Mouse (Mus musculus) CH12.LX (cell line): ENCODE data around the gene Prkg1. TPM values are rescaled to one million over a fixed set of nuclear protein-coding genes. Genes with fewer than 3 reads are reported as not detected.

ENCODE experiments used
- DNase-seq: peaks from one replicate; pipeline ENCODE4 v3.0.0-alpha.2; 2013; ENCODE audit errors: extremely low read depth
- H3K27ac ChIP-seq: 2 replicates; pipeline ENCODE4 v1.5.1; 2012; ENCODE audit warnings: low read depth, mild to moderate bottlenecking, control low read depth, moderate library complexity; ENCODE audit not compliant: insufficient read depth
- H3K27me3 ChIP-seq: replicated peaks from 2 replicates; pipeline ENCODE3; 2012; ENCODE audit warnings: inconsistent platforms
- H3K36me3 ChIP-seq, 2 experiments: replicated peaks in 1 of 2; 2 replicates each; pipeline versions ENCODE3 to v1.6.1; 2012; ENCODE audit warnings: inconsistent platforms in 1 of 2, low read length in 1 of 2, mild to moderate bottlenecking in 1 of 2, mixed read lengths in 1 of 2, moderate library complexity in 1 of 2; ENCODE audit not compliant: control insufficient read depth in 1 of 2, insufficient read depth in 1 of 2
- H3K4me1 ChIP-seq, 2 experiments: 2 replicates each; pipeline ENCODE4 v1.6.1; 2012; ENCODE audit warnings: inconsistent platforms in 1 of 2, moderate library complexity in 1 of 2; ENCODE audit not compliant: insufficient read depth in 2 of 2, control insufficient read depth in 1 of 2
- H3K4me2 ChIP-seq: 2 replicates; pipeline ENCODE4 v1.6.1; 2012; ENCODE audit warnings: low read depth, mild to moderate bottlenecking, control low read depth; ENCODE audit not compliant: poor library complexity, insufficient read depth, severe bottlenecking
- H3K4me3 ChIP-seq, 3 experiments: fragments of 150-350 bp in 1 of 3; sonication (generic) in 1 of 3; replicated peaks in 1 of 3; 2 replicates each; pipeline versions ENCODE3 to v1.5.1; 2011 to 2012; ENCODE audit warnings: low read depth in 2 of 3, low read length in 2 of 3, mild to moderate bottlenecking in 2 of 3, moderate library complexity in 2 of 3, control low read depth in 1 of 3, improper control_type of control experiment in 1 of 3, inconsistent platforms in 1 of 3, mixed read lengths in 1 of 3; ENCODE audit not compliant: poor library complexity in 1 of 3
- H3K79me2 ChIP-seq: replicated peaks from 2 replicates; pipeline ENCODE4 v1.6.1; 2012; ENCODE audit warnings: mild to moderate bottlenecking, moderate library complexity; ENCODE audit not compliant: control insufficient read depth, poor library complexity, insufficient read depth, severe bottlenecking; ENCODE audit errors: extremely low read depth
- H3K9ac ChIP-seq: 2 replicates; pipeline ENCODE4 v1.6.1; 2012; ENCODE audit warnings: low read depth, mild to moderate bottlenecking, control low read depth, moderate library complexity; ENCODE audit not compliant: insufficient read depth
- H3K9me3 ChIP-seq: replicated peaks from 2 replicates; pipeline ENCODE3; 2012; ENCODE audit warnings: low read length, inconsistent platforms, mixed read lengths
- CTCF ChIP-seq, 2 experiments: IDR thresholded peaks in 1 of 2; conservative IDR thresholded peaks in 1 of 2; 2 replicates each; pipeline ENCODE4 v1.5.1; 2011 to 2012; ENCODE audit warnings: low read depth in 2 of 2, low read length in 2 of 2, improper control_type of control experiment in 1 of 2, inconsistent platforms in 1 of 2, mild to moderate bottlenecking in 1 of 2, moderate library complexity in 1 of 2
- ELF1 ChIP-seq: IDR thresholded peaks from 2 replicates; pipeline ENCODE4 v1.6.1; 2014; ENCODE audit warnings: low read depth, mild to moderate bottlenecking, inconsistent platforms, low read length, improper control_type of control experiment
- ETS1 ChIP-seq: conservative IDR thresholded peaks from 2 replicates; pipeline ENCODE4 v1.6.1; 2012; ENCODE audit warnings: low read depth, mild to moderate bottlenecking, inconsistent platforms, low read length, improper control_type of control experiment, moderate library complexity
- HCFC1 ChIP-seq: IDR thresholded peaks from 2 replicates; pipeline ENCODE4 v1.6.1; 2012; ENCODE audit warnings: low read depth, mild to moderate bottlenecking, inconsistent platforms, low read length, improper control_type of control experiment
- IRF4 ChIP-seq: IDR thresholded peaks from 2 replicates; pipeline ENCODE4 v1.6.1; 2014; ENCODE audit warnings: low read depth, mild to moderate bottlenecking, inconsistent platforms, low read length, improper control_type of control experiment
- JUN ChIP-seq: IDR thresholded peaks from 2 replicates; pipeline ENCODE4 v1.6.1; 2011; ENCODE audit warnings: low read depth, mild to moderate bottlenecking, low read length, improper control_type of control experiment, moderate library complexity; ENCODE audit not compliant: insufficient read depth
- JUND ChIP-seq: conservative IDR thresholded peaks from 2 replicates; pipeline ENCODE4 v1.6.1; 2011; ENCODE audit warnings: low read depth, low read length, improper control_type of control experiment
- KAT2A ChIP-seq: IDR thresholded peaks from 2 replicates; pipeline ENCODE4 v1.6.1; 2012; ENCODE audit warnings: low read length, improper control_type of control experiment, inconsistent platforms; ENCODE audit not compliant: insufficient replicate concordance
- MEF2A ChIP-seq: IDR thresholded peaks from 2 replicates; pipeline ENCODE4 v1.6.1; 2014; ENCODE audit warnings: low read depth, mild to moderate bottlenecking, inconsistent platforms, low read length, improper control_type of control experiment, borderline replicate concordance
- MXI1 ChIP-seq: IDR thresholded peaks from 2 replicates; pipeline ENCODE4 v1.6.1; 2011; ENCODE audit warnings: mild to moderate bottlenecking, low read depth, low read length, improper control_type of control experiment
- MYC ChIP-seq: IDR thresholded peaks from 2 replicates; pipeline ENCODE4 v1.6.1; 2011; ENCODE audit warnings: low read depth, mild to moderate bottlenecking, improper control_type of control experiment, low read length
- NELFE ChIP-seq: IDR thresholded peaks from 2 replicates; pipeline ENCODE4 v1.6.1; 2011; ENCODE audit warnings: low read depth, low read length, improper control_type of control experiment
- NRF1 ChIP-seq: IDR thresholded peaks from 2 replicates; pipeline ENCODE4 v1.6.1; 2014; ENCODE audit warnings: low read depth, mild to moderate bottlenecking, inconsistent platforms, low read length, improper control_type of control experiment, moderate library complexity
- POLR2A ChIP-seq: IDR thresholded peaks from 2 replicates; pipeline ENCODE4 v1.6.1; 2011; ENCODE audit warnings: low read depth, mild to moderate bottlenecking, improper control_type of control experiment, low read length
- RCOR1 ChIP-seq: conservative IDR thresholded peaks from 2 replicates; pipeline ENCODE4 v1.6.1; 2012; ENCODE audit warnings: low read depth, mild to moderate bottlenecking, inconsistent platforms, low read length, improper control_type of control experiment
- SIN3A ChIP-seq: IDR thresholded peaks from 2 replicates; pipeline ENCODE4 v1.6.1; 2012; ENCODE audit warnings: low read length, improper control_type of control experiment, inconsistent platforms
- TBP ChIP-seq: conservative IDR thresholded peaks from 2 replicates; pipeline ENCODE4 v1.6.1; 2011; ENCODE audit warnings: low read depth, low read length, improper control_type of control experiment
- UBTF ChIP-seq: IDR thresholded peaks from 2 replicates; pipeline ENCODE4 v1.6.1; 2012; ENCODE audit warnings: low read depth, mild to moderate bottlenecking, inconsistent platforms, low read length, improper control_type of control experiment, moderate library complexity
- USF1 ChIP-seq: IDR thresholded peaks from 2 replicates; pipeline ENCODE4 v1.6.1; 2014; ENCODE audit warnings: low read depth, mild to moderate bottlenecking, inconsistent platforms, low read length, improper control_type of control experiment
- USF2 ChIP-seq: conservative IDR thresholded peaks from 2 replicates; pipeline ENCODE4 v1.6.1; 2011; ENCODE audit warnings: low read depth, low read length, improper control_type of control experiment
- ZC3H11A ChIP-seq: IDR thresholded peaks from 2 replicates; pipeline ENCODE4 v1.6.1; 2012; ENCODE audit warnings: low read depth, mild to moderate bottlenecking, inconsistent platforms, low read length, improper control_type of control experiment
- ZKSCAN1 ChIP-seq: IDR thresholded peaks from 2 replicates; pipeline ENCODE4 v1.6.1; 2012; ENCODE audit warnings: low read depth, inconsistent platforms, low read length, improper control_type of control experiment, borderline replicate concordance
- dilution Hi-C: fragments of 300-500 bp; cut with MboI; formaldehyde crosslinking; loops from 2 replicates; pipeline ENCODE4 v1.14.3; 2020; ENCODE audit warnings: low sequenced_read_pairs; ENCODE audit not compliant: extremely low pct_unique_long_range_greater_than_20kb, extremely low pct_ligation_motif_present
- in situ Hi-C: fragments of 300-500 bp; cut with MboI; formaldehyde crosslinking; loops from 3 replicates; pipeline ENCODE4 v1.14.3; 2019; ENCODE audit warnings: low sequenced_read_pairs, low pct_ligation_motif_present, low pct_unique_long_range_greater_than_20kb, mixed read lengths
- polyA plus RNA-seq: library from polyadenylated mRNA; unstranded; fragments of >175 nt; gene quantifications from 2 replicates; pipeline ENCODE4 v1.2.1, GENCODE M21; 2012; ENCODE audit warnings: low read depth; ENCODE audit not compliant: insufficient read length
- total RNA-seq, 2 experiments: library from RNA; depleted of rRNA; stranded (reverse); fragments of 300-350 nt in 1 of 2; fragments of >200 nt in 1 of 2; gene quantifications; 2 replicates each; pipeline ENCODE4 v1.2.3; 2012 to 2014

The Prkg1 gene
- total and polyA plus RNA-seq, 3 experiments: not detected

DNA sequence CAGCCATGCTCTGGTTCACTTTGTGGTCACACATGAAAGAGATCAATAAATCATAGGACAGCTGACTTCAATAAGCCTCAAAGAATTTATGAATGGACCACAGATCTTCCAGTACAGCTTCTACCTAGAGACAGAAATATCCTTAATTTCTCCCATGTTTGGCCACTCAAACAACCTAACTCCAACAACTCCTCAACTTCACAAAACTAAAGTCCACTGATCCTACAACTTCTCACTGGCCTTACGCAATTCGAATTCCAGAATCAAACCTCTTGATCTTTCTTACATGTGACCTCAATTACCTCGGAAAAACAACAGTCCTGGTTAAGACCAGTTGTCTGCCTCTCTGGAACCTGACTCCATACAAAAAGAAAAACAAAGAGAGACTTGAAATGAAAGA lies 875.0 kb downstream of the Prkg1 start:
- Histone ChIP-seq H3K79me2 (no peaks in the 10 kb centered on the region), H3K4me2 (no peak overlapping the region), H3K4me3 (no peak overlapping the region), H3K9ac (no peak overlapping the region), H3K36me3 (no peaks in the 10 kb centered on the region), H3K9me3 (no peaks in the 10 kb centered on the region), H3K27me3 (no peaks in the 10 kb centered on the region), H3K27ac (no peak overlapping the region), H3K4me1 (no peaks in the 10 kb centered on the region)
- TF ChIP-seq CTCF (conservative IDR thresholded peaks at IDR 0.05 in 1 of 2, IDR thresholded peaks at IDR 0.05 in 1 of 2; ENCODE audit: low read depth in 2 of 2, low read length in 2 of 2) (no peak), UBTF (no peak), ZC3H11A (no peak), ETS1 (no peak), IRF4 (no peak), NRF1 (no peak), MEF2A (no peak), MXI1 (no peak), RCOR1 (no peak)
- in situ Hi-C loops (no loop called here), dilution Hi-C loops (no loop called here)
- no peak for DNase-seq

DNA sequence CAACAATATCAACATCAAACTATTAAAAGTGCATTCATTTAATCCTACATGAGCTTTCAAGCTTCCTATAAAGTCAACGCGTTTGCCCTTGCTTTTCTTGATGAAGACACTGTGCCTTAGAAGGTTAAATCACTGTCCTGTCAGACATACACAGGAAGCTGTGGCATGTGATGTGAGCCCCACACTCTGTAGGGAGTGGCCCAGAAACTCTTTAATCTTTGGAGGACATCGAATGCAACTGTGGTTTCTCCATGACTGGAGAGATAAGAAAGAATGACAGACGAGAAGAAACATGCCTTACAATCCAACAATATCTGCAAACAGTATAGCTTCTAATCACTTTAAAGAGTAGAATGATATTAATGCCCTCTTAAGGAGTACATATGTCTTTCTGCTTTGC lies 903.4 kb downstream of the Prkg1 start:
- in situ Hi-C loops: no loop called here
- no peak for DNase-seq
- Histone ChIP-seq H3K79me2 (no peaks in the 10 kb centered on the region), H3K9ac (no peak overlapping the region), H3K27ac (no peak overlapping the region), H3K9me3 (no peaks in the 10 kb centered on the region), H3K36me3 (no peaks in the 10 kb centered on the region), H3K4me1 (no peaks in the 10 kb centered on the region), H3K27me3 (no peaks in the 10 kb centered on the region), H3K4me3 (no peak overlapping the region), H3K4me2 (no peak overlapping the region)
- dilution Hi-C loops: no loop called here
- TF ChIP-seq SIN3A (no peak), JUND (no peak), ZKSCAN1 (no peak), TBP (no peak), USF2 (no peak), KAT2A (no peak), HCFC1 (no peak), MEF2A (no peak), POLR2A (no peak), ZC3H11A (no peak), JUN (no peak), ELF1 (no peak), NELFE (no peak), MYC (no peak), USF1 (no peak), UBTF (no peak), RCOR1 (no peak)
